ENCODE assay signal across 9 mouse cellular contexts in the genomic region with DNA sequence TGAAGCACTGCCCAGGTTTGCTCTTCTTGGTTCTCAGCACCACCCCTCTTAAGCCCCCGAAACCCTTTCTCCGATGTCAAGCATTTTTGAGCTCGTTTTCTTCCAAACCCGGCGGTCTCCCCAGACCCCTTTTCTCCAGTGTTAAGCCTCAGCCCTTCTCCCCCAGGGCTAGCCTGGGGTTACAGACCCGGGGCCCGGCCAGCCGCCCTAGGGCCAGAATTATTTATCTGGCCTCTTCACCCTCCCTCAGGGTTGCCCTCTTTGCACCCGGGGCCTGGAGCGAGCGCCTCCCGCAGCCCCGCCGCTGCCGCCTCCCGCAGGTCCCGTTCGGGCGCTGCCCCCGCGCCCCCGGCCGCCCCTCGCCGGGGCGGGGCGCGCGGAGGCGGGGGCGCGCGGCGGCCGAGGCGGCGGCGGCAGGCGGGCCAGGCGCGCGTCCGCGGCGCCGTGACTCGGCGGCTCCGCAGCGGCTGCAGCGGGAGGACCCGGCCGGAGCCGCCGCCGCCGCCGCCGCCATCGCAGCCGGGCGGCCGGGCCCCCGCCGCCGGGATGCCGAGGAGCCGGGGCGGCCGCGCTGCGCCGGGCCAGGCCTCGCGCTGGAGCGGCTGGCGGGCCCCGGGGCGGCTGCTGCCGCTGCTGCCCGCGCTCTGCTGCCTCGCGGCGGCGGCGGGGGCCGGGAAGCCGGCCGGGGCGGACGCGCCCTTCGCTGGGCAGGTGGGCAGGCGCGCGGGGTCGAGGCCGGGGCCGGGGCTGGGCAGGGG. TPM values are rescaled to one million over a fixed set of nuclear protein-coding genes. Genes with fewer than 3 reads are reported as not detected.
A peak's percentile ranks its signal among the peaks of the same experiment; 100 is the strongest.
DNase-seq lines count a peak whose midpoint lies in the region; ATAC-seq and TF ChIP-seq lines count a peak whose summit lies in the region.
"Had no signal": no experiment of that assay in that cellular context is flagged by ENCODE, and none has a peak within 500 bp of the region (broad histone marks: within the 10 kb centered on the region; RNA-seq: fewer than 3 reads in every experiment).

TSS of gene Mmp24 (plus strand) at position 416 of the 758 bp plus-strand sequence.

- H3K4me2 ChIP-seq in kidney, postnatal 0 days (ENCODE audit: low read length): peak within 1 kb of the TSS; percentile 94
- peak within 1 kb of the TSS; percentile 75 for H3K4me2 ChIP-seq in hindbrain, embryonic 16.5 days (ENCODE audit: low read length)

- H3K27me3 ChIP-seq in kidney, postnatal 0 days (ENCODE audit: insufficient read depth, low read length): peaks cover 15% of the 10 kb centered on the region
- H3K27me3 ChIP-seq in hindbrain, embryonic 16.5 days (replicated peaks; ENCODE audit: control insufficient read depth, insufficient read depth, low read length): peaks cover 3% of the 10 kb centered on the region; the same call in 1 of the 2 replicates

- no peak; the same call in 1 of the 2 replicates for ATAC-seq in kidney, postnatal 0 days (replicated peaks; ENCODE audit: low FRiP score, low read depth)
- ATAC-seq in hindbrain, embryonic 16.5 days: peak; percentile 43; the same call in 1 of the 2 replicates
- 0 out of 2 replicates have a peak, but pooled peaks have one; percentile 6 for ATAC-seq in megakaryocyte-erythroid progenitor cell, adult 5-6 weeks (replicated peaks; ENCODE audit: low FRiP score, low TSS enrichment, poor library complexity, severe bottlenecking)

- no peaks in the 10 kb centered on the region for H3K36me3 ChIP-seq in kidney, postnatal 0 days (ENCODE audit: insufficient read depth, low read length)
- H3K36me3 ChIP-seq in hindbrain, embryonic 16.5 days (ENCODE audit: control insufficient read depth, insufficient read depth, low read length): no peaks in the 10 kb centered on the region

- no peak for TF ChIP-seq POLR2A in cortical plate, adult 2 months (IDR thresholded peaks at IDR 0.05; ENCODE audit: extremely low read depth, insufficient read depth, low read length)

- 2% methylated on average over 66 of the region's 100 CpGs for WGBS in kidney, postnatal 0 days
- 3% methylated on average over 29 of the region's 100 CpGs for WGBS in hindbrain, embryonic 16.5 days

- TF ChIP-seq CTCF in kidney, postnatal 0 days (IDR thresholded peaks at IDR 0.05; ENCODE audit: low read depth): no peak
- no peak for TF ChIP-seq CTCF in cortical plate, adult 2 months (IDR thresholded peaks at IDR 0.05; ENCODE audit: extremely low read depth, insufficient read depth, low read length)

- peak within 1 kb of the TSS; percentile 41 for H3K4me3 ChIP-seq in kidney, postnatal 0 days (replicated peaks; ENCODE audit: low read depth, low read length)
- peak within 1 kb of the TSS; percentile 78 for H3K4me3 ChIP-seq in cortical plate, adult 2 months (ENCODE audit: insufficient read depth, low read length)
- H3K4me3 ChIP-seq in hindbrain, embryonic 16.5 days (ENCODE audit: low read length): peak within 1 kb of the TSS; percentile 83

- 0 out of 2 replicates have a peak, but pooled peaks cover 4% of the 10 kb centered on the region for H3K4me1 ChIP-seq in kidney, postnatal 0 days (replicated peaks; ENCODE audit: insufficient read depth, low read length)
- H3K4me1 ChIP-seq in cortical plate, adult 2 months (ENCODE audit: control insufficient read depth, insufficient read depth, low read length): peaks cover 3% of the 10 kb centered on the region; the same call in 1 of the 2 replicates
- H3K4me1 ChIP-seq in hindbrain, embryonic 16.5 days (ENCODE audit: control insufficient read depth, insufficient read depth, low read depth, low read length): peaks cover 26% of the 10 kb centered on the region

- H3K9me3 ChIP-seq in kidney, postnatal 0 days (replicated peaks; ENCODE audit: low read length): no peaks in the 10 kb centered on the region
- no peaks in the 10 kb centered on the region for H3K9me3 ChIP-seq in hindbrain, embryonic 16.5 days (ENCODE audit: control insufficient read depth, low read length)

- no peak within 1 kb of the TSS for H3K9ac ChIP-seq in kidney, postnatal 0 days (ENCODE audit: low read depth, low read length)
- H3K9ac ChIP-seq in hindbrain, embryonic 16.5 days (ENCODE audit: low read depth, low read length): peak within 1 kb of the TSS; percentile 95

- no peak within 1 kb of the TSS for H3K27ac ChIP-seq in kidney, postnatal 0 days
- peak within 1 kb of the TSS; percentile 20; the same call in 1 of the 2 replicates for H3K27ac ChIP-seq in cortical plate, adult 2 months (ENCODE audit: insufficient read depth, low read length)
- H3K27ac ChIP-seq in hindbrain, embryonic 16.5 days (ENCODE audit: low read depth, low read length): peak within 1 kb of the TSS; percentile 94

- DNase-seq in kidney, postnatal 0 days (ENCODE audit: low spot score): no peak
- no peak for DNase-seq in kidney, postnatal 4 days
- no peak for DNase-seq in urinary bladder, postnatal 36 days (ENCODE audit: low spot score in 2 of 2)
- DNase-seq in spleen, postnatal 14 days (ENCODE audit: low spot score in 2 of 2): no peak
- DNase-seq in right cerebral cortex, adult 2 months (ENCODE audit: low spot score in 2 of 2): no peak

RNA-seq across cellular contexts. Expression of gene Mmp24, which starts in this region (rescaled TPM):
- 0.03 and 0.08 TPM in 2 replicates for polyA plus RNA-seq in kidney, postnatal 0 days (2015; fragmentation: Nextera tagmentation; extraction: Ambion mirVana)
- polyA plus RNA-seq in cortical plate, adult 2 months (2012; rRNA removed): 33.8 and 34.2 TPM in 2 replicates
- 16.0 and 16.8 TPM in 2 replicates for polyA plus RNA-seq in hindbrain, embryonic 16.5 days (2015; fragmentation: Nextera tagmentation; extraction: Ambion mirVana)
- not detected in 2 replicates for total RNA-seq in megakaryocyte-erythroid progenitor cell, adult 5-6 weeks (2014; fragmentation: Nextera tagmentation)
- total RNA-seq in megakaryocyte-erythroid progenitor cell, adult 5-6 weeks (2017): 0.05 TPM in 1 of 2 replicates, not detected in the other
- polyA plus RNA-seq: spleen, adult 2 months had no signal

Comparison
In these comparisons a context has a peak if more than half of its experiments do, and no peak if none do; other contexts are left out.
1. RNA of gene Mmp24 (polyA plus RNA-seq): 33.8 to 34.2 TPM in cortical plate, adult 2 months and 16.0 to 16.8 TPM in hindbrain, embryonic 16.5 days; 0.03 to 0.08 TPM in kidney, postnatal 0 days; every median in the first group is over 10 times any median in the second.
2. Peak in ATAC-seq in megakaryocyte-erythroid progenitor cell, adult 5-6 weeks; RNA of the gene not detected or under 1 TPM.
3. Peak in every context shown above with its lines, with median percentiles within 50 percentile points of each other: H3K4me3 ChIP-seq.